Mouse (Mus musculus) 416B (cell line): ENCODE results near the gene Golph3.

Source experiments
- DNase-seq: peaks from one replicate; pipeline ENCODE4 v3.0.0; 2011; ENCODE audit warnings: low read depth

Golph3 gene

GRCm38 (mm10) chr15:12318451-12318850, 2.8 kb upstream of the Golph3 start:
- DNase-seq: no peak

- no peak for DNase-seq
Measured at GRCm38 (mm10) chr15:12319889-12320288, 1.4 kb upstream of the Golph3 start.

- DNase-seq: peak; percentile 26
Measured at GRCm38 (mm10) chr15:12320441-12321090, 684 bp upstream of the Golph3 start.

- DNase-seq: peak; percentile 74
Measured at GRCm38 (mm10) chr15:12321788-12322621, 755 bp downstream of the Golph3 start, which contains the start of gene 1810049J17Rik. TSS of gene 1810049J17Rik (minus strand) at chr15:12321899.

- peak; percentile 41 for DNase-seq
Measured at GRCm38 (mm10) chr15:12322676-12323402, 1.6 kb downstream of the Golph3 start.

GRCm38 (mm10) chr15:12324326-12324725, 3.1 kb downstream of the Golph3 start:
- DNase-seq: no peak

GRCm38 (mm10) chr15:12330389-12330788, 9.1 kb downstream of the Golph3 start:
- DNase-seq: no peak

- DNase-seq: no peak
Measured at GRCm38 (mm10) chr15:12330892-12331291, 9.6 kb downstream of the Golph3 start.

GRCm38 (mm10) chr15:12331300-12331699, 10.1 kb downstream of the Golph3 start:
- DNase-seq: no peak

GRCm38 (mm10) chr15:12334381-12334780, 13.1 kb downstream of the Golph3 start:
- peak; percentile 31 for DNase-seq

GRCm38 (mm10) chr15:12337030-12337778, 16.0 kb downstream of the Golph3 start:
- no peak for DNase-seq

GRCm38 (mm10) chr15:12337779-12338137, 16.5 kb downstream of the Golph3 start:
- no peak for DNase-seq

- no peak for DNase-seq
Measured at GRCm38 (mm10) chr15:12340536-12341400, 19.5 kb downstream of the Golph3 start.

GRCm38 (mm10) chr15:12341401-12341758, 20.1 kb downstream of the Golph3 start:
- DNase-seq: no peak

- DNase-seq: no peak
Measured at GRCm38 (mm10) chr15:12346916-12347315, 25.7 kb downstream of the Golph3 start.

GRCm38 (mm10) chr15:12348950-12349349, 27.7 kb downstream of the Golph3 start:
- DNase-seq: no peak

- no peak for DNase-seq
Measured at GRCm38 (mm10) chr15:12349840-12350239, 28.6 kb downstream of the Golph3 start.

GRCm38 (mm10) chr15:12351470-12351869, 30.2 kb downstream of the Golph3 start:
- no peak for DNase-seq

GRCm38 (mm10) chr15:12354281-12354810, 33.1 kb downstream of the Golph3 start:
- peak; percentile 42 for DNase-seq

- DNase-seq: no peak
Measured at GRCm38 (mm10) chr15:12355261-12355660, 34.0 kb downstream of the Golph3 start.

- no peak for DNase-seq
Measured at GRCm38 (mm10) chr15:12355907-12356306, 34.7 kb downstream of the Golph3 start.
